Mouse (Mus musculus) small intestine, adult 2 months (tissue): ENCODE measurements at regions not wholly inside any gene's neighbourhood (a gene's known extent, or its start where the extent isn't known, plus 50 kb on each side); places are given as distances from the start of the nearest gene placed in this dataset.

Experiments
- H3K27ac ChIP-seq: fragments of 200-500 bp; 2 replicates; pipeline ENCODE4 v1.5.1; 2012; ENCODE audit warnings: low read depth, low read length, control low read depth, inconsistent platforms; ENCODE audit not compliant: insufficient read depth
- H3K27me3 ChIP-seq: fragments of 200-500 bp; 2 replicates; pipeline ENCODE4 v1.6.1; 2012; ENCODE audit warnings: mild to moderate bottlenecking, moderate library complexity, low read length, inconsistent platforms; ENCODE audit not compliant: control insufficient read depth, insufficient read depth
- H3K36me3 ChIP-seq: fragments of 200-500 bp; 2 replicates; pipeline ENCODE4 v1.6.1; 2012; ENCODE audit warnings: mild to moderate bottlenecking, low read length, control low read depth, inconsistent platforms; ENCODE audit not compliant: control insufficient read depth, insufficient read depth
- H3K4me1 ChIP-seq: fragments of 200-500 bp; 2 replicates; pipeline ENCODE4 v1.6.1; 2012; ENCODE audit warnings: low read length, inconsistent platforms, mixed read lengths; ENCODE audit not compliant: control insufficient read depth, insufficient read depth, insufficient read length
- H3K4me3 ChIP-seq: fragments of 200-500 bp; 2 replicates; pipeline ENCODE4 v1.5.1; 2012; ENCODE audit warnings: low read depth, mild to moderate bottlenecking, control low read depth, inconsistent platforms, low read length, moderate library complexity
- CTCF ChIP-seq: fragments of 200-500 bp; IDR thresholded peaks from 2 replicates; pipeline ENCODE4 v1.5.1; 2012; ENCODE audit warnings: low read depth, mild to moderate bottlenecking, control low read depth, inconsistent platforms, low read length, moderate library complexity, mixed read lengths; ENCODE audit not compliant: insufficient replicate concordance, insufficient read length; ENCODE audit errors: extremely low read depth
- POLR2A ChIP-seq: fragments of 200-500 bp; IDR thresholded peaks from 2 replicates; pipeline ENCODE4 v1.6.1; 2012; ENCODE audit warnings: low read depth, mild to moderate bottlenecking, control low read depth, inconsistent platforms, low read length, moderate library complexity
- WGBS: fragments of 180-500 bp; shearing (Covaris S2); methylation state at CpG from one replicate; pipeline ENCODE4 v1.1.7; 2018; 5-methylcytosine and 5-hydroxymethylcytosine counted together

DNA sequence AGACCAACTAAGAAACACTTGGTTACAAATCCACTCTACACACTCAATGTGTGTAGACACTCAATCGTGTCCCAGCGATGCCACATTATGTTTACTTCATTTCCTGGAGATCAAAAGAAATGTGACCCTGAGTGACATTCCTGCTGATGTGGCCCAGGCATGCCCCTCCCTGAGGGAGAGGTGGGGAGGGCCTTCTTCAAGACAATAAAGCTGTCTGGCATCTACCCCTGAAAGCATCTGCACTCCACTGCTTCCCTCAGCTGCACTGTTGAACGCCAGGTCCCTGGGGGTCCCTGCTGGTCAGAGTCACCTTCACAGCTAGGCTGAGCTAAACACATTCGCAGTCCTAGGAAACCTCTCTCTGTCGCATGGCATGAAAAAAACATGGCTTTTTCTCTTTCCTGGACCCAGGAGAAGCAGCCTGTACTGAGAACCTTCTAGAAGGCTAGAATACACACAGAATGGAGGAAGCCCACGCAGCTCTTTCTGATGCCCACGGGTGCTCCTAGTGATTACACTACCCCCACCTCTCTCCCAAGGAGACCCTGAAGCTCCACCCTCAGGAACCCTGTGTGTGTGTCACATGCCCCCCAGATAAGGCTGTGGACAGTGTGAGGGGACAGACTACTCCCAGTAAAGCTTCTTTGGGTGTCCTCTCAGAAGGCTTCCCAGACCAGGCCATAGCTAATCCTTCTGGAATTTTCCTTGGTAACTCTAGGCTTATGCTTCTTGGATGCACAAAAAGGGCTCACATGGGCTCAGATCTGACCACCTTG lies 61.8 kb upstream of the Cpeb4 start:
- Histone ChIP-seq H3K4me1 (peaks cover 29% of the 10 kb centered on the region), H3K27ac (no peak overlapping the region), H3K4me3 (no peak overlapping the region), H3K36me3 (no peaks in the 10 kb centered on the region), H3K27me3 (no peaks in the 10 kb centered on the region)
- 53% methylated on average over 7 of the region's 7 CpGs for WGBS
- no peak for TF ChIP-seq POLR2A
- TF ChIP-seq CTCF, result no peak

DNA sequence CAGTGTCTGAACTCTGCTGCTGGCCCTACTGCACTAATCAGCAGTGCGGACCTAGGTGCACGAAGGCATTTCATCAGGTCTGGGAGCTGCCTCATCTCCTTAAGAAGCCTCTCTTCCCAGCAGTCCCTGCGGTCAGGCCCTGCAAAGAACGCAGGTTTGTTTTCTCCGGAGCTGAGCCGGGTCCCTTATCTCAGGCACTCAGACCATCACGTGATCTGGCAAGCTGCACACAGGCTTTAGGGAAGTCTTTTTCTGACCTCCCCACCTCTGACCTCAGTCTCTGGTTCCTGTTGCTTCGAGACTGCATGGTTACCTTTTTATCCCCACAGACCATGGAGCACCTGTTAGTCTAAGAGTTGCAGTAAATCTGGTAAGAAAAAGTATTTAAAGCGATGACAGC lies 59.8 kb upstream of the Cpeb4 start:
- H3K27ac ChIP-seq, result no peak overlapping the region
- H3K4me1 ChIP-seq, result peaks cover 29% of the 10 kb centered on the region
- no peak overlapping the region for H3K4me3 ChIP-seq
- WGBS, result 22% methylated on average over 9 of the region's 9 CpGs
- H3K36me3 ChIP-seq, result no peaks in the 10 kb centered on the region
- no peaks in the 10 kb centered on the region for H3K27me3 ChIP-seq
- TF ChIP-seq CTCF, result no peak
- no peak for TF ChIP-seq POLR2A

DNA sequence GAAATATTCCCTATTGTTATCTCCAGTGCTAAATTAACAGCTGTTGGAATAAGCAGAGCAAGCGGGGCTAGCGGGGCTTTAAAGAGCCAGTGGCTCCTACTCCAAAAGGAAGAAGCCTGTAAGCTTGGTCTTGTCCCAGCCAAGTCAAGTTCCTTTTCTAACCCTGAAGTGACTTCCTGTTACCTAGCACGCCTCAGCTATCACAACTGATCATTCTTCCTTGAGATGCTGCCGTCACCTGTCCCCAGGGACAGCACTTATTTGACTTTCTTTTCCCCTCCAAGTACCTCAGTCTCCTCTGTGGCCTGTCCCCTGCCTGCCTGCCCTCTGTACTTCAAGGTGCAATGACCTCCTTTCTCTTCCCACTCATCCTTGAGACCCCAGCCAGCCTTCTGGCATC lies 57.4 kb upstream of the Cpeb4 start:
- 72% methylated on average over 4 of the region's 4 CpGs for WGBS
- no peak overlapping the region for H3K27ac ChIP-seq

DNA sequence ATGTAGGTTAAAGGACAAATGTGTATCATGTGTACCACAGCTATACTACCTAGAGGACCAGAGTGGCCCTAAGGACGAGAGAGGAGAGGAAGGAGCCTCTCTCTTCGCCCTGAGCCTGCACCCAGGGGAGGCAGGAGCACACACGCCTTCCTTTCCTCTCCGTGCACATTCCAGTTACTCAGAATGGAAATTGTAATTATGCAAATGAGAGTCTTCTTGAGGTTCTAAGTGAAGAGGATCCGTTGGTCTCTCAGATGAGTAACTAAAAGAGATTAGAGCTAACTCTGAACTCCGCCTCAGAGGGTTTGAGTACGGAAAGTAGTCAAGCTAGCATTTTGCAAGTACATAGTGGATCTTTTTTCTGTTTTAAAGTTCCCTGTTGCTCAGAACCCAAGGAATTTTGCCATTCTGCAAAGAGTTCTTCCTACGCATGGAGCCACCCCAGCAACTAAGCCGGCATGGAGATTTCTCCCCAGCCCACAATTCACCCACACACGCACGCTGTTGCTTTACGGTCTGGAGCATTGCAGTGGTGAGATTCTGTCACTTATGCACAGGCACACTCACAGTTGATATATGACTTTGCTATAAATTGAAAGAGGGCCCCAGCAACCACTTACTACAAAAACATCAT lies 56.0 kb upstream of the Cpeb4 start:
- no peaks in the 10 kb centered on the region for H3K36me3 ChIP-seq
- no peak for TF ChIP-seq CTCF
- no peak for TF ChIP-seq POLR2A
- H3K27me3 ChIP-seq, result no peaks in the 10 kb centered on the region
- H3K27ac ChIP-seq, result no peak overlapping the region
- H3K4me1 ChIP-seq, result peaks cover 7% of the 10 kb centered on the region
- no peak overlapping the region for H3K4me3 ChIP-seq
- 87% methylated on average over 12 of the region's 12 CpGs for WGBS

More for the DNA sequence above, 57.4 kb upstream of the Cpeb4 start:
- Histone ChIP-seq H3K4me1 (peaks cover 10% of the 10 kb centered on the region), H3K27me3 (no peaks in the 10 kb centered on the region), H3K4me3 (no peak overlapping the region), H3K36me3 (no peaks in the 10 kb centered on the region)
- TF ChIP-seq CTCF, result no peak
- TF ChIP-seq POLR2A, result no peak

DNA sequence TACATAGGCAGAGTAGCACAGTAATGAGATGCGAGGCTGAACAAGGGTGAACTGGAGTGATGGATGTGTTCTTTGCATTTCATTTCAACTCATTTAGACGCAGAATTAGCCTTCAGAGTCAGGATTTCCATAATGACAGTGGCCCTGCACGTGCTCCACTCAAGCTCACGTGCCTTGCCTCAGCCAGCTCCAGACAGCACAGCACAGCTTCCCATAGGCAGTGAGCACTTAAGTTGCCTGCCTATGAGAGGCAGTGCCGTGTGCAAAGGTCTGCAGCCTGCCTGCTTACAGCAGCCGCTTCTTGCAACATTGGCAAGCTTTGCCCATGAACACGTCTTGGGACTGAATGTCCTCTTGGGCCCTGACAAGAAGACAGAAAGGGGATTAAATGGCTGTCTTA lies 54.0 kb upstream of the Cpeb4 start:
- no peaks in the 10 kb centered on the region for H3K27me3 ChIP-seq
- H3K4me3 ChIP-seq, result no peak overlapping the region
- no peak overlapping the region for H3K27ac ChIP-seq
- H3K36me3 ChIP-seq, result no peaks in the 10 kb centered on the region
- WGBS, result 88% methylated on average over 7 of the region's 7 CpGs
- H3K4me1 ChIP-seq, result peaks cover 3% of the 10 kb centered on the region; the same call in 1 of the 2 replicates
- TF ChIP-seq CTCF, result no peak
- no peak for TF ChIP-seq POLR2A

DNA sequence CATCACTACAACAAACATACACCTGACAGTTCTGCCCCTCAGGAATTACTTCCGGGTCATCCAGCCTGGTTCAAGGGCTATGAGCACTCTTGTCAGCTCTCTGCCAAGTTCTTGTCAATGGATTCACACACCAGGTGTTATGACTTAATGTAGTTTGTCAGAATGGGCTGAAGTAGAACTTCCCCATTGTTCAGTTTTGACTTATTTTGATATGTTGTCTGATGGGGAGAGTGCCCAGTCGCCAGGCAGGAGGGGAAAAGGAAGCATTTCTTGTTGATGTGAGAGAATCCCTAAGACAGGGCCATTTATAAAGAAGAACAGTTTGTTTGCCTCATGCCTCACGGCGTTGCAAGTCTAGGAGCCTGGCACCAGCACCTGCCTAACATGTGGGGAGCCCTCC lies 52.0 kb upstream of the Cpeb4 start:
- WGBS, result 37% methylated on average over 4 of the region's 4 CpGs
- no peak overlapping the region for H3K4me3 ChIP-seq
- H3K27me3 ChIP-seq, result no peaks in the 10 kb centered on the region
- TF ChIP-seq POLR2A (no peak), CTCF (no peak)
- no peak overlapping the region for H3K27ac ChIP-seq
- H3K4me1 ChIP-seq, result peaks cover 13% of the 10 kb centered on the region; the same call in 1 of the 2 replicates
- no peaks in the 10 kb centered on the region for H3K36me3 ChIP-seq

DNA sequence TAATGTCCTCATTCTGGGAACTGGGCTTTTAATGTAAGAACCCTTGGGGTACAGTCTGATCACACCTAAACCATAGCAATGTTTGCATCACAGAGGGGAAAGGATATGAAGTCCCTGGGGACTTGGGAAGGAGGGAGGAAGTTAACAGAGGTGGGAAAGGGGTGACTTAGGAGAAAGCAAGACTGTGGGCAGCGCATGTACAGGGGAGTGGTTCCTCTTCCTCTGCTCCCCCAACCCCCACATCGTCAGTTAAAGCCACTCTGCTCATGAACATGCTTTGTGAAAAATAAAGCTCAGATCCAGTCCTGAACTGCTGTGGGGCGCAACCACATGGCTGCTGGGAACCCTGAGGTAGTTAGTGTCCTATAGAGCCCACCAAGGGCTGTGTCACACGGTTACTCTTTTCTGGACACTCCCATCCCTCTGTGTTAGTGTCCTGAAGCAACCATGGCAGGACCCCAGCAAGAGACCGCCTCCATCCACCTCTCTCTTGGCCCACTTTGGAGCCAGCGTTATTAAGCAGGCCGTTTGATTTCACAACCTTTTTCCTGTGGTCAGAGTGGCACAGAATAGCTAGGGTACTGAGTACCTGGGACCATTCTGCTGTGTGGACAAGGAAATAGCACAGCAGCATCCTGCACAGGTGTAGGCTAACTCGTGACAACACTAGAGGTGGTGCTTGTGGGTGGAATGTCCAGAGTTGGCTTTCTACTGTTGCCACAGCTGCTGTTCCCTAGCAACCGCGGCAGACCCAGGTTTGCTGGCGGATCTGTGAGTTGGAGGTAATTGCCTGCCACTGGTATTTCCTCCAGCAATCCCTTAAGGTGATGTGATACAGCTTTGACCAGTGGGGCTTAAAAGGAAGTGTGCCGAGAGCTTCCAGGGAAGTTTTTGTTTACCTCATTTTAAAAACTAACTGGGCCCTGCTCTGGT lies 50.3 kb upstream of the Cpeb4 start:
- Histone ChIP-seq H3K4me3 (no peak overlapping the region), H3K27me3 (no peaks in the 10 kb centered on the region), H3K36me3 (no peaks in the 10 kb centered on the region), H3K4me1 (peaks cover 17% of the 10 kb centered on the region; the same call in 1 of the 2 replicates), H3K27ac (no peak overlapping the region)
- 40% methylated on average over 12 of the region's 12 CpGs for WGBS
- no peak for TF ChIP-seq POLR2A
- no peak for TF ChIP-seq CTCF
